Mouse (Mus musculus) layer of hippocampus, adult 2 months (tissue): ENCODE measurements around the gene Tead4. TPM values are rescaled to one million over a fixed set of nuclear protein-coding genes. Genes with fewer than 3 reads are reported as not detected.
A peak's percentile ranks its signal among the peaks of the same experiment; 100 is the strongest.
"Not testable (repeated sequence)": the region's sequence is repeated elsewhere in the genome, so short reads cannot be mapped to it uniquely, and the experiment has no call there.

Experiments used
- DNase-seq, 2 experiments: peaks; one replicate each; pipeline ENCODE4 v3.0.0; 2022; ENCODE audit warnings: low spot score in 2 of 2
- H3K27ac ChIP-seq: fragments of 200-600 bp; 2 replicates; pipeline ENCODE4 v1.8.1; 2022
- H3K4me3 ChIP-seq: fragments of 200-600 bp; 2 replicates; pipeline ENCODE4 v1.8.1; 2022; ENCODE audit warnings: mild to moderate bottlenecking
- CTCF ChIP-seq: fragments of 200-600 bp; conservative IDR thresholded peaks from 2 replicates; pipeline ENCODE4 v1.8.1; 2022; ENCODE audit warnings: antibody characterized with exemption, mild to moderate bottlenecking, moderate library complexity
- total RNA-seq, 2 experiments: library from RNA; stranded (reverse); gene quantifications; 2 replicates each; pipeline ENCODE4 v1.2.3; 2021

Tead4 gene
- total RNA-seq, 2 experiments from 2014 or later: 0.86 to 0.87 TPM

DNA sequence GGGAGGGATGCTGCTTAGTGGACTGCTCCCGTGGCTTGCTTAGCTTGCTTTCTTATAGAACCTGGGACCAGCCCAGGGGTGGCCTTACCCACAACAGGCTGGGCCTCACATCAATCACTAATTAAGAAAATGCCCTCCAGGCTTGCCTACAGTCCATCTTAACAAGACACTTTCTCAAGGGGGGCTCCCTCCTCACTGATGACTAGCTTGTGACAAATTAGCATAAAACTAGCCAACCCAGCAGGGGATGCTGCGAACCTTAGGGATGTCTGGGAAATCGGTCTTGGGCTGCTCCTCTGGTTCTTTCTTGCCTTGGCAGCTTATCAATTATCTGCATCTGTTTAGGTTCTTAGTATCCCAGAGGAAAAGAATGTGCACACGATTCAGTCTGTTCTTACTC lies 46.1 kb downstream of the Tead4 start:
- H3K27ac ChIP-seq: no peak overlapping the region
- no peak overlapping the region for H3K4me3 ChIP-seq
- no peak for TF ChIP-seq CTCF
- DNase-seq: no peak

DNA sequence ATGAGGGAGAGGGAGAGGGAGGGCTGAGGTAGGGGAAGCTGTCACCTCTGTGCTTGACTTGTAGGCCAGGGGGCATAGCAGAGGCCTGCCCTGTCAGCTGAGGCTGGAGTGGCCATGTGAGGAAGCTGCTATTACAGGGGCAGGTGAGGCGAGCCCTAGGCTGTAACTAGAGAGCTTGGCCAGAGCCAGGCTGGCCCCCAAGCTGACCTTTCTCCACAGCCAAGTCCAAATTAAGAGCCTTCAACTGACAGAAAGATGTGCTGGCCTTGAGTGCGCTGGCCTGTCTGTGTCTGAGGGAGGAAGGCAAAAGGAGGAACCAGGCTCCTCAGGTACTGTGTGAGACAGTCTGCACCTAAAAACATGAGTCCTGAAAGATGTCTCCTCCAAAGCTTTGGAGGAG lies 47.5 kb downstream of the Tead4 start:
- no peak for DNase-seq
- Histone ChIP-seq H3K4me3 (no peak overlapping the region), H3K27ac (no peak overlapping the region)
- TF ChIP-seq CTCF: no peak

DNA sequence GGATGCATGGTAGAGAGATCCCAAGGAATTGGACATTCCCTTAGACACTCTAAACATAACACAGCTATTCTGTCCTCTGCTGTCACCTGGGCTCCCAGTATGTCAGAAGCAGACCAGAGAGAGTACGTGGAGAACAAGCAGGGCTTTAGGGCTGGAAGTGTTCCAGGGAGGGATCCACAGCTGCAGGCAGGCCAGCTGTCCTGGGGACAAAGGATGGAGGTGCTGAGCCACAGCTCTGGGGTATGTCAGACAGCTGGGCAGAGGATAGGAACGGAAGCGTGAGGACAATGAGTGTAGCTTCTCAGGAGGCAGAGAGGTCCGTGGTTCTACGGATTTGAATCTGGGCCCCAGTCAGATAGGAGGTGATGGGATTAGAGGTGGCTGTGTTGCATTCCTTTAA lies 50.0 kb downstream of the Tead4 start:
- TF ChIP-seq CTCF: no peak
- DNase-seq: no peak
- Histone ChIP-seq H3K27ac (no peak overlapping the region), H3K4me3 (no peak overlapping the region)

DNA sequence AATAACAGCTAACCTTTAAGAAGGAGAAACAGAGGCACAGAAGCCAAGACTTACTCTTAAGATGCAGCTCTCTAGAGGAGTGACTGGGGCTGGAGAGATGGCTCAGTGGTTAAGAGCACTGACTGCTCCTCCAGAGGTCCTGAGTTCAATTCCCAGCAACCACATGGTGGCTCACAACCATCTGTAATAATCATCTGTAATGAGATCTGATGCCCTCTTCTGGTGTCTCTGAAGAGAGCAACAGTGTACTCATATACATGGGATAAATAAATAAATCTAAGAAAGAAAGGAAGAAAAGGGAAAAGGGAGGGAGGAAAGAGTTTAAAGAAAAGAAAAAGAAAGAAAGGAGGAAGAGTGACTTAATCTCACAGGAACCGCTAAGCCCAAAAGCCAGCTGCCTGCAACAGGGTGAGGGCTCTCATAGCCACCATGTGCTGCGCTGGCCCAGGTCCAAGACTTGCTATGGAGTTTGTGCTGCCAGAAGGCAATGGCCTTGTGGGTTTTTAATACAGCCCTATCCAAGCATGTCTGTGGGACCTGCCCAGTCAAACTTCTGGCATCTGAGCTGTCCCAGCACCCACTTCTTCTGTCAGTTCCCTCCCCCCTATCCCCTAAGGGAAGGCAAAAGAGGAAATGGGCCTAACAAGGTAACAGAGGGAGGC lies 63.4 kb downstream of the Tead4 start:
- TF ChIP-seq CTCF: peak; percentile 41
- Histone ChIP-seq H3K27ac (no peak overlapping the region), H3K4me3 (no peak overlapping the region)
- no peak for DNase-seq

DNA sequence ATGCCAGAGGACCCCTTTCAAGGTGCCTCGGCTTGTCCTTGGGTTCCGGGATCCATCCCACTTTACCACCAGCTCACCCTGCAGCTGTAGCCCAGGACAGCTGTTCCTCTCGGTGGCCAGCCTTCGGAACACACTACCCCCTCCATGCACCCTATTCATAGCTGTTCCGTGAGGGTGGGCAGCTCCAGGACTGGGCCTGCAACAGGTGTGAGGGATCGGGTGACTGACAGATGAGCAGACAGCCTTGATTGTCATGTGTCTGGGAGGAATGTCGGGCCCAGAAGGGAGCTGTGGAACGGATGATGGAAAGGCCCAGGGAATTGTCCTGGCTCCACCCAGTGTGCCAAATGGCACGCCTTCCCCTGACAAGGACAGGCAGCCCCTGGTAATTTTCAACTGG lies 64.0 kb downstream of the Tead4 start:
- Histone ChIP-seq H3K4me3 (no peak overlapping the region), H3K27ac (no peak overlapping the region)
- no peak for DNase-seq
- no peak for TF ChIP-seq CTCF

DNA sequence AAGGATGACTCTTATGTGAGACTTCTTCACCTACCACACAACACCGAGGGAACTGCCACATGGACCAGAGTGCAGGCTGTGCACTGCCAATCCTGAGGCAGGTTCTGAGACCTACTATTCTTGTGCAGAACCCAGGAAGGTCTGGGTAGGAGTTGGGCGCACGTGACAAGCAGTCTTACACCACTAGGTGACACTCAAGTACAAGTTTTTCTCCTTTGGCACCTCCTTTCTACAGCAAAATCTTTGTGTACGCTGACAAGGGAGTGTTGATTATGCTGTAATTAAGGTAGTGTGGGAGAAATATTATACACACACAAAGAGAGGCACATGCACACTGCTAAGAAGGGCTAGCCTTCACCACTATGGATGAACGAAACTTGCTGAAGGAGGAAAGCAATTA lies 66.4 kb downstream of the Tead4 start:
- no peak overlapping the region for H3K27ac ChIP-seq
- peak; percentile 11 to 32 for DNase-seq
- peak; percentile 83 for TF ChIP-seq CTCF

DNA sequence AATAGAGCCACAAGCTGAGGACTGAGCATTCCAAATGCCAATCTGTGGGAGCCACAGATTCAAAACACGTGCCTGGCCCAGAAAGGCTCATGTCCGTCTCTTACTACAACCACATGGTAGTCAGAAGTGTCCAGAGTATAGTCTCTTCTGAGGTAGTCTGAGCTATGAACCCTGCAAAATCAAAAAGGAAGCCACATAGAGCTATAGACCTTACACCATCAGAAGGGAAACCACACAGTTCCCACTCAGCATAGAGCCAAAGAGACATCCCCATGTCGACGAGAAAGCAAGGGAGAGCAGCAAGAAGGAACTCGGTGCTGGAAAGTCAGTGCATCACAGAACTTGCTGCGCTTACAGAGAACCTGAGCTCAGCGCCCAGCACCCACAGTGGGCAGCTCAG lies 68.4 kb downstream of the Tead4 start:
- H3K4me3 ChIP-seq: no peak overlapping the region
- H3K27ac ChIP-seq: no peak overlapping the region
- TF ChIP-seq CTCF: no peak
- no peak for DNase-seq

More for the DNA sequence above, 66.4 kb downstream of the Tead4 start:
- no peak overlapping the region for H3K4me3 ChIP-seq

DNA sequence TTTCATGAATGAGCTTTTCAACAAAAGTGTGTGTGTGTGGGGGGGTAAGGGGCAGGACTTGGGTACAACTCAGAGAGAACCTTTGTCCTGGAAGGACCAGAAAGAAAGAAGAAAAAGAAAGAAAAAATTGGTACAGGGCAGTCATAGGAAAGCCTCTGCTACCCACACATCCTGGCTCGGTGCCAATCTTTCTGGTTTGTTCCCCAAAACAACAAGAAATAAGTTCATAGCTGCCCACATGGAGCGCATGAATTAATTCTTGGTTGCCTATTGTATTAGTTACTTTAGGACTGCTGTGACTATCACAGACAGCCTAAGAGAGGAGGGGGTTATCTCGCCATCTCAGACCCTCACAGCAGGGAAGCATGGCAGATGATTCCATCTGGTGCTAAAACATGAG lies 68.9 kb downstream of the Tead4 start:
- Histone ChIP-seq H3K27ac (no peak overlapping the region), H3K4me3 (no peak overlapping the region)
- DNase-seq: no peak
- no peak for TF ChIP-seq CTCF

DNA sequence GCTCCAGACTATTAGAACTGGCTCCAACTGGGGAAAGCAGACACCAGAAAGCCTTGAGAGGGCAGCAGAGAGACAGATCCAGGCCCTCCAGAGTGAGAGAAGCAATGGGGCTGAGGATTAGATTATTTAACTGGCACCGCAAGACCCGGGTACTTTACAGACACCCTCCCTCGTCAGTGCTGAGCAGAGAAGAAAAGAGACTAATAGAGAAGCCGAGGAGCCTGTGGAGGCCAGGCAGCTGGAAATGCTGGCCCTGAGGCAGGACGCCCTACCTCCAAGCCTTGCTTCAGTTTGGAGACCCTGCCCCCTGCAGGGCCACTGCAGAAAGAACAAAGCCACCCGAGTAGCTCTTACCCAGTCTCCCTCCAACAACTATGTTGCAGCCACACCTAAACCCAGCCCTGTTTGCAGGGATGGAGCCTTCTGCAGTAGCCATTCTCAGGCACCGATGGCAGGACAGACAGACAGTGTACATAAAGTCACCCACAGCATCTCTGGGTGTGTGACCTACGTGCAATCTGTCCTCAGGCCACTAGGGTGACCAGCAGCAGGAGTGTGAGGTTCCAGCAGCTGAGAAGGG lies 73.1 kb downstream of the Tead4 start:
- DNase-seq: peak; percentile 3 to 21
- Histone ChIP-seq H3K27ac (no peak overlapping the region), H3K4me3 (no peak overlapping the region)
- peak; percentile 71 for TF ChIP-seq CTCF

DNA sequence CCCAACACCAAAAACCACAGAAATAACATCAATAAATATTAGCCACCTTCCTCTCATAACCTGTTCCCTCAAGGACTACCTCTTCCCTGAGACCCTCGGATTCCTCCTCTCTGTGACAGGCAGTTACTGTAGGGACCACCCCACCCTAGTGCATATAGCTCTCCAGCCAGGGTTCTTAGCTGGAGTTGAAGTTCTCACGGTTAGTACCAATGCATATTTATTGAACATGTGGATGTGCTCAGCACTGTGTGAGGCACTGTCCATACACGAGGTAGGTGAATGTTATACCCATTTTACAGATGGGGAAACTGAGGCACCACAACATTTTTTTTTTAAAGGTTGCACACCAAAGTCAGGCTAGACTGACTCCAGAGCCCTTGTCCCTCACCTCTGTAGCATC lies 73.7 kb downstream of the Tead4 start:
- no peak overlapping the region for H3K27ac ChIP-seq
- no peak for TF ChIP-seq CTCF
- no peak for DNase-seq
- H3K4me3 ChIP-seq: no peak overlapping the region

DNA sequence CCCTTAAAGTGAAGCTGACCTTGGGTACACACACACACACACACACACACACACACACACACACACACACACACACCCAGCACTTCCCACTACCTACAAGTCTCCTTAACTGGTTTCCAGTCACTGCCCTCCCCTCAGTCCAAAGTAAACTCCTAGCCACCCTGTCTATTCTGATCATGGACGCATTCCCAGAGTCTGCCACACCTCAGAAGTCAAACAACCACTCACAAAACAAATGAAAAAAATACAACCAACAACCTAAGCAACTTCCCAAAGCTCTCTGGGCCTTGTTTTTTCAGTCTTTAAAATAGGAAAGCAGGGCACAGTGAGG lies 74.8 kb downstream of the Tead4 start:
- no peak for DNase-seq
- Histone ChIP-seq H3K4me3 (no peak overlapping the region), H3K27ac (no peak overlapping the region)
- no peak for TF ChIP-seq CTCF

DNA sequence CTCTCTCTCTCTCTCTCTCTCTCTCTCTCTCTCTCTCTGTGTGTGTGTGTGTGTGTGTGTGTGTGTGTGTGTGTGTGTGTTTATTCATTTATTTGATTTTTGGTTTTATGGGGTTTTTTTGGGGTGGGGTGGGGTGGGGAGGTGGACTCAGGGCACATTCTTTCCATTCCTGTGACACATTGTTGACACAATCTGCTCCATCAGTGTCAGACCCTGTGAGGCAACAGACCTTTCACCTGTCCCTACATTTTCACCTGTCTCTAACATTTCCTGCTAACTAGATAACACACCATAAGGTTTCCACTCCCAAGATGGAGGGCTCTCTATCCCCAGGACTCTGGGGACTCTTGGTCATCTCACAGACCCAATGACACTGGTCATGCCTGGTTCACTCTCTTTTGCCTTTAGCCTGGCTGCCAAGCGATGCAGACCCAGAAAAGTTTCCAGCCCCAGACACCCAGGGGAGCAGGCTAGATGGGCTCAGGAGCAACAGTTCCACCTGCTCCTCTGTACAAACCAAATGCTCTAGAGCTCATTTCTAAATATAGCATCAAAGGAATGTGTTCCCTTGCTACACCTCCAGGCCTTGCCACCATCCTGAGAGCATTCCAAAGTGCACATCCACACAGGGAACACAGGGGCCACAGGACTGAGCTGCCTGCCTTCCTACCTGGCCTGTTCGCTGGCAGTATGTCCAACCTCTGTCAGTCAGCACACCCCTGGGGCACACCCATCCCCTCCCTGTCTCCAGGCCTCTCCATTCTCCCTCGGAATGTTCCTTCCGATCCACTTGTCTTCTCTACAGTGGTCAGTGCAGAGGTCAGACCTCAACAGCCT lies 75.4 kb downstream of the Tead4 start:
- no peak for TF ChIP-seq CTCF
- Histone ChIP-seq H3K27ac (no peak overlapping the region), H3K4me3 (no peak overlapping the region)
- no peak for DNase-seq

DNA sequence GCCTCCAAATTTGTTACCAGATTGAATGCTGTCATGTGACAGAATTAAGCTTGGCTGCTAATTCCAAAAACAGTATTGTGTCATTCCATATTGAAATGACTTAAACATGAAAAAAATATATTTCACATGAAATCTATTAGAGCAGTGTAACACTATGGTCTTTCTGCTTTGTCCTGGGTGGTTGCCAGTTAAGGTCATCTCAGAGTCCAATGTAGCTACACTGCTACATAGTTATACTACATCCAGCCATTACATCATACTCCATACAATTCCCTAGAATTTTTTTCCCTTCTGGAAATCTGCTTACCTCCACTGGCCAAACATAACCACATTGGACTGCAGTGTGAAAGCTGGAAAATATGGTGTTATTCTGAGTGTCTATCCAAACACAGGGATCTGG lies 77.5 kb downstream of the Tead4 start:
- DNase-seq: no peak
- TF ChIP-seq CTCF: no peak
- no peak overlapping the region for H3K27ac ChIP-seq
- H3K4me3 ChIP-seq: no peak overlapping the region

DNA sequence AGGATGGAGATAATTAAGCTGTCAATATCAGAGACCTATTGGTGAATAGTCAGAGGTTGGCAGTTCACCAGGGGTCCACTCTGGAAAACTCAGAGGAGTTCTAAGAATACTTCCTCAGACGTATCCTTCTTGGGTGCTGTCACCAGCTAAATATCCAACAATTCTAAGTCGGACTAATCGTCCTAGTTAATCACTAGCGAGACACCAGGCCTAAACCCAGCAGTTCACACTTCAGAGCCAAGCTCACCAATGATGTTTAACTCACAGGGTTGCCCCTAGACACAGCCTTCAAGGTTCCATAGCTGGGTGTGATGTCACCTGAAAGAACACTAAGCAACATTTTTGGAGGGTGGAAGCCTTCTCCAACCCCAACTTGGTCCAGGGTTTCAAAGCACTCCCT lies 85.6 kb downstream of the Tead4 start:
- H3K4me3 ChIP-seq, H3K27ac ChIP-seq, DNase-seq: not testable (repeated sequence)

DNA sequence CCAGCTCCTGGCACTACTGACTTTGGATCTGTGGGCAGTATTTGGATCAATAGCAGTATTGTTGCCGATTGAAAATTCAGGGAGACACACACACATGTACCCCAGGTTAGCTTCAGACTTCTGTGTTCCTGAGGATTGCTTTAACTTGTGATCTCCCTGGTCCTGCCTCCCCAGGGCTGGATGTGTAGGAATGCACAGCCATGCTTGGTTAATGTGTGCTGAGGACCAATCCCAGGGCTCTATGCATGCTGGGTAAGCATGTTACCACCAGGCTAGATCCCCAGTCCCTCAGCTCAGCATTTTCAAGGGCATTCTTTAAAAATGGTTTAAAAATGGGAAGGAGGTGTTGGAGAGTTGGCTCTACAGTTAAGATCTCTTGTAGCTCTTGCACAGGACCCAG lies 91.4 kb downstream of the Tead4 start:
- H3K27ac ChIP-seq, H3K4me3 ChIP-seq, DNase-seq: not testable (repeated sequence)
